Mouse (Mus musculus) natural killer cell, adult 2 months (primary cell): ENCODE data around the gene Hoxa3.
A peak's percentile ranks its signal among the peaks of the same experiment; 100 is the strongest.

Experiments
- DNase-seq, 2 experiments: peaks; one replicate each; pipeline ENCODE4 v3.0.0; 2022; ENCODE audit warnings: low spot score in 2 of 2

Hoxa3 gene

GRCm38 (mm10) chr6:52219234-52219942, 6.3 kb upstream of the Hoxa3 start:
- DNase-seq = no peak

- DNase-seq = no peak
These were observed 5.6 kb upstream of the Hoxa3 start for GRCm38 (mm10) chr6:52218643-52219215.

- DNase-seq = no peak
These were observed 4.9 kb upstream of the Hoxa3 start for GRCm38 (mm10) chr6:52217895-52218642.

- no peak for DNase-seq
These were observed 4.3 kb upstream of the Hoxa3 start for GRCm38 (mm10) chr6:52217459-52217768.

- DNase-seq = no peak
These were observed 3.7 kb upstream of the Hoxa3 start for GRCm38 (mm10) chr6:52216691-52217458.

GRCm38 (mm10) chr6:52215771-52216535, 2.8 kb upstream of the Hoxa3 start:
- no peak for DNase-seq

- DNase-seq = no peak
These were observed 1.9 kb upstream of the Hoxa3 start for GRCm38 (mm10) chr6:52215070-52215469.

GRCm38 (mm10) chr6:52214271-52214670, 1.1 kb upstream of the Hoxa3 start:
- DNase-seq = no peak

GRCm38 (mm10) chr6:52212556-52213118, 499 bp downstream of the Hoxa3 start:
- peak in 1 of 2 experiments; percentile 52 for DNase-seq

- no peak for DNase-seq
These were observed 1.2 kb downstream of the Hoxa3 start for GRCm38 (mm10) chr6:52211961-52212360.

GRCm38 (mm10) chr6:52211170-52211935, 1.8 kb downstream of the Hoxa3 start:
- DNase-seq = peak; percentile 55 to 65

GRCm38 (mm10) chr6:52209685-52210046, 3.5 kb downstream of the Hoxa3 start:
- DNase-seq = no peak

- no peak for DNase-seq
These were observed 4.1 kb downstream of the Hoxa3 start for GRCm38 (mm10) chr6:52208868-52209684.

GRCm38 (mm10) chr6:52208072-52208867, 4.9 kb downstream of the Hoxa3 start, which contains the start of gene Hoxa6:
TSS of gene Hoxa6 (minus strand) at chr6:52208722.
- no peak for DNase-seq

- no peak for DNase-seq
These were observed 5.5 kb downstream of the Hoxa3 start for GRCm38 (mm10) chr6:52207684-52207976.

GRCm38 (mm10) chr6:52206882-52207683, 6.1 kb downstream of the Hoxa3 start:
- no peak for DNase-seq

- no peak for DNase-seq
These were observed 7.2 kb downstream of the Hoxa3 start for GRCm38 (mm10) chr6:52205638-52206621.
